Mouse (Mus musculus): ENCODE results near the gene Tbc1d5. TPM values are rescaled to one million over a fixed set of nuclear protein-coding genes. Genes with fewer than 3 reads are reported as not detected.

Tbc1d5 gene
- total and polyA plus RNA-seq, 3 experiments: 6.6 to 13.9 (median 7.7) TPM

DNA sequence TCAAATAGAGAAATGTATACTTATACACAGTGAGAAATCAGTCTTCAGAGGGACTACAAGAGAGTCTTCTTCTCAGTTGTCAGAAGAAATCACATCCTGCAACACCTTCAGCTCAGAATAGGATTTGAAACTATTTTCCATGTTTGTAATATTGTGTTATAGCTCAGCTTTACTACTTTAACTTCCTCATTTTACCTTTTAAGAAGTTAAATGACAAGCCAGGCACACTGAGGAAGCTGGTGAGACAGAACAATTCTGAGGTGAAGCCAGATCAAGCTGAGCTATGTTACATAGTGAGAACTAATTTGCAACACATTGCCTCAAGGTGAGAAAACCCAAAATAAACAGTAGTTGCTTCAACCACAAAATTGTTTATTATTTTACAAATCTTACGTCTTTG lies 135.3 kb downstream of the Tbc1d5 start:
- no peak for TF ChIP-seq JUN (IDR thresholded peaks at IDR 0.05; ENCODE audit: insufficient read depth, low read depth, low read length)
- no peak for TF ChIP-seq MAX (IDR thresholded peaks at IDR 0.05; ENCODE audit: low read length)
- no peak for TF ChIP-seq ZMIZ1 (IDR thresholded peaks at IDR 0.05; ENCODE audit: low read depth, low read length)
- TF ChIP-seq POLR2A (IDR thresholded peaks at IDR 0.05; ENCODE audit: low read depth, low read length): no peak
- no peak for TF ChIP-seq BHLHE40 (IDR thresholded peaks at IDR 0.05; ENCODE audit: low read depth, low read length)
- no peak for TF ChIP-seq JUND (conservative IDR thresholded peaks at IDR 0.05; ENCODE audit: low read depth, low read length)
- TF ChIP-seq TBP (conservative IDR thresholded peaks at IDR 0.05; ENCODE audit: low read depth, low read length): no peak
- TF ChIP-seq CHD2 (IDR thresholded peaks at IDR 0.05; ENCODE audit: low read length): no peak
- TF ChIP-seq NRF1 (IDR thresholded peaks at IDR 0.05; ENCODE audit: low read depth, low read length): no peak
- no peak for TF ChIP-seq USF1 (IDR thresholded peaks at IDR 0.05; ENCODE audit: low read depth, low read length)
- no peak for TF ChIP-seq USF2 (conservative IDR thresholded peaks at IDR 0.05; ENCODE audit: low read depth, low read length)
- no peak for TF ChIP-seq ETS1 (conservative IDR thresholded peaks at IDR 0.05; ENCODE audit: low read depth, low read length)
- in situ Hi-C loops (cut with MboI; ENCODE audit: low pct_ligation_motif_present, low pct_unique_long_range_greater_than_20kb, low sequenced_read_pairs): no loop called here
- DNase-seq (ENCODE audit: extremely low read depth): no peak

GRCm38 (mm10) chr17:51040861-51041260 lies 138.3 kb downstream of the Tbc1d5 start:
- no peak for DNase-seq (ENCODE audit: extremely low read depth)
- Histone ChIP-seq H3K9me3 (replicated peaks; ENCODE audit: low read length) (no peaks in the 10 kb centered on the region), H3K9ac (ENCODE audit: insufficient read depth, low read depth) (no peak overlapping the region), H3K79me2 (replicated peaks; ENCODE audit: control insufficient read depth, extremely low read depth, insufficient read depth, poor library complexity, severe bottlenecking) (no peaks in the 10 kb centered on the region), H3K27me3 (replicated peaks) (no peaks in the 10 kb centered on the region), H3K36me3 (replicated peaks in 1 of 2; ENCODE audit: control insufficient read depth in 1 of 2, insufficient read depth in 1 of 2, low read length in 1 of 2) (no peaks in the 10 kb centered on the region), H3K4me2 (ENCODE audit: insufficient read depth, low read depth, poor library complexity, severe bottlenecking) (no peak overlapping the region), H3K4me3 (replicated peaks in 1 of 3; ENCODE audit: low read depth in 2 of 3, low read length in 2 of 3, poor library complexity in 1 of 3) (no peak overlapping the region), H3K27ac (ENCODE audit: insufficient read depth, low read depth) (no peak overlapping the region), H3K4me1 (ENCODE audit: control insufficient read depth in 1 of 2, insufficient read depth in 2 of 2) (peaks cover 0 to 7% of the 10 kb centered on the region in 2 experiments; a peak in 1 of 4 replicates)
- in situ Hi-C loops (cut with MboI; ENCODE audit: low pct_ligation_motif_present, low pct_unique_long_range_greater_than_20kb, low sequenced_read_pairs) (no loop called here), dilution Hi-C loops (cut with MboI; ENCODE audit: extremely low pct_ligation_motif_present, extremely low pct_unique_long_range_greater_than_20kb, low sequenced_read_pairs) (no loop called here)
- TF ChIP-seq UBTF (IDR thresholded peaks at IDR 0.05; ENCODE audit: low read depth, low read length) (no peak), HCFC1 (IDR thresholded peaks at IDR 0.05; ENCODE audit: low read depth, low read length) (no peak), CTCF (conservative IDR thresholded peaks at IDR 0.05 in 1 of 2, IDR thresholded peaks at IDR 0.05 in 1 of 2; ENCODE audit: low read depth in 2 of 2, low read length in 2 of 2) (no peak)

More for the DNA sequence above, 135.3 kb downstream of the Tbc1d5 start:
- dilution Hi-C loops (cut with MboI; ENCODE audit: extremely low pct_ligation_motif_present, extremely low pct_unique_long_range_greater_than_20kb, low sequenced_read_pairs): no loop called here
- Histone ChIP-seq H3K27ac (ENCODE audit: insufficient read depth, low read depth) (no peak overlapping the region), H3K4me1 (ENCODE audit: control insufficient read depth in 1 of 2, insufficient read depth in 2 of 2) (peaks cover 0 to 7% of the 10 kb centered on the region in 2 experiments; a peak in 1 of 4 replicates), H3K4me3 (replicated peaks in 1 of 3; ENCODE audit: low read depth in 2 of 3, low read length in 2 of 3, poor library complexity in 1 of 3) (no peak overlapping the region), H3K27me3 (replicated peaks) (no peaks in the 10 kb centered on the region), H3K79me2 (replicated peaks; ENCODE audit: control insufficient read depth, extremely low read depth, insufficient read depth, poor library complexity, severe bottlenecking) (no peaks in the 10 kb centered on the region), H3K36me3 (replicated peaks in 1 of 2; ENCODE audit: control insufficient read depth in 1 of 2, insufficient read depth in 1 of 2, low read length in 1 of 2) (no peaks in the 10 kb centered on the region), H3K4me2 (ENCODE audit: insufficient read depth, low read depth, poor library complexity, severe bottlenecking) (no peak overlapping the region), H3K9ac (ENCODE audit: insufficient read depth, low read depth) (no peak overlapping the region), H3K9me3 (replicated peaks; ENCODE audit: low read length) (no peaks in the 10 kb centered on the region)

GRCm38 (mm10) chr17:51023227-51023626 lies 155.9 kb downstream of the Tbc1d5 start:
- in situ Hi-C loops (cut with MboI; ENCODE audit: low pct_ligation_motif_present, low pct_unique_long_range_greater_than_20kb, low sequenced_read_pairs) (no loop called here), dilution Hi-C loops (cut with MboI; ENCODE audit: extremely low pct_ligation_motif_present, extremely low pct_unique_long_range_greater_than_20kb, low sequenced_read_pairs) (no loop called here)
- DNase-seq (ENCODE audit: extremely low read depth): no peak
- TF ChIP-seq E2F4 (IDR thresholded peaks at IDR 0.05; ENCODE audit: insufficient replicate concordance, low read depth, low read length) (no peak), JUN (IDR thresholded peaks at IDR 0.05; ENCODE audit: insufficient read depth, low read depth, low read length) (no peak), ETS1 (conservative IDR thresholded peaks at IDR 0.05; ENCODE audit: low read depth, low read length) (no peak), ZMIZ1 (IDR thresholded peaks at IDR 0.05; ENCODE audit: low read depth, low read length) (no peak), ZKSCAN1 (IDR thresholded peaks at IDR 0.05; ENCODE audit: borderline replicate concordance, low read depth, low read length) (no peak), IRF4 (IDR thresholded peaks at IDR 0.05; ENCODE audit: low read depth, low read length) (no peak), NRF1 (IDR thresholded peaks at IDR 0.05; ENCODE audit: low read depth, low read length) (no peak), SMC3 (IDR thresholded peaks at IDR 0.05; ENCODE audit: low read depth, low read length) (no peak), ZC3H11A (IDR thresholded peaks at IDR 0.05; ENCODE audit: low read depth, low read length) (no peak), ZNF384 (IDR thresholded peaks at IDR 0.05; ENCODE audit: low read depth, low read length) (no peak), CTCF (conservative IDR thresholded peaks at IDR 0.05 in 1 of 2, IDR thresholded peaks at IDR 0.05 in 1 of 2; ENCODE audit: low read depth in 2 of 2, low read length in 2 of 2) (no peak), JUND (conservative IDR thresholded peaks at IDR 0.05; ENCODE audit: low read depth, low read length) (no peak)
- no peaks in the 10 kb centered on the region for H3K79me2 ChIP-seq (replicated peaks; ENCODE audit: control insufficient read depth, extremely low read depth, insufficient read depth, poor library complexity, severe bottlenecking)
- H3K36me3 ChIP-seq (replicated peaks in 1 of 2; ENCODE audit: control insufficient read depth in 1 of 2, insufficient read depth in 1 of 2, low read length in 1 of 2): peaks cover 0 to 2% of the 10 kb centered on the region in 2 experiments
- H3K4me2 ChIP-seq (ENCODE audit: insufficient read depth, low read depth, poor library complexity, severe bottlenecking): no peak overlapping the region
- H3K9me3 ChIP-seq (replicated peaks; ENCODE audit: low read length): no peaks in the 10 kb centered on the region
- no peak overlapping the region for H3K9ac ChIP-seq (ENCODE audit: insufficient read depth, low read depth)
- no peaks in the 10 kb centered on the region for H3K4me1 ChIP-seq (ENCODE audit: control insufficient read depth in 1 of 2, insufficient read depth in 2 of 2)
- no peak overlapping the region for H3K27ac ChIP-seq (ENCODE audit: insufficient read depth, low read depth)
- H3K27me3 ChIP-seq (replicated peaks): no peaks in the 10 kb centered on the region
- H3K4me3 ChIP-seq (replicated peaks in 1 of 3; ENCODE audit: low read depth in 2 of 3, low read length in 2 of 3, poor library complexity in 1 of 3): no peak overlapping the region
